Mouse (Mus musculus) thymus, postnatal 25 days (tissue): ENCODE data around the gene B3gnt8.

Experiments used
- DNase-seq: peaks from one replicate; pipeline ENCODE4 v3.0.0; 2022

Gene B3gnt8

DNA sequence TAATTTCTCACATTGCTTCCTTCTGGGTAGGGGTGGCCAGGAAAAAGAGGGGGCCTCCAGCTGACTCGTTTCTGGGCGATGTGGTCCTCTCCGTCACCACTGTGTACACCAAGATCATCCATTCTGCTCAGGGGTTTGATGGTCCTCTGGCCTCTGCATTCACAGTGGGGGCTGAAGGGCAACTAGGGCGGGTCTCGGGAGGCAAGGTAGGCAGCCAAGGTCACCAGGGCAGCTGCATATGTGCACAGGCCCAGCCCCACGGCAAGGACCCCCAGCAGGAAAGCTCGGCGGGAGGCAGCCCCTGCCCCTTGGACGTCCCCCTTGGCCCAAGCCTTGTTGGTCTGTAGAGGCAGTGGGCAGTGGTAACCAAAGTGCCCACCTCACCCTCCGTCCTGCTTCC lies 42.7 kb downstream of the B3gnt8 start:
- no peak for DNase-seq

DNA sequence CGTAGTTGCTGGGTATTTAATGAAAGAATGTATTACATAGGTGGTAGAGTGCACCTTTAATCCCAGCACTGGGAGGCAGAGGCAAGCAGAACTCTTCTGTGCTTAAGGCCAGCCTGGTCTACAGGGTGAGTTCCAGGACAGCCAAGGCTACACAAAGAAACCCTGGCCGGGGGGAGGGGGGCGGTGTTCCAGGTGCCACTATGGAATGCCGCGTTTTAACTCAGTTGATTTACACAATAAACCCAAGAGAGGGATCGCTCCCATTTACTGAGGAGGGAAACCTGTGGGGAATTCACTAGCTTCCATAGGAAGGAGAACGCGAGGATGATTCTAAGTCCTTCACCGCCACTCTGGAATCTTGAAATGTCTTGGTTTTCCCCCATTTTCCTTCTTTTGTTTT lies 43.2 kb downstream of the B3gnt8 start:
- no peak for DNase-seq

DNA sequence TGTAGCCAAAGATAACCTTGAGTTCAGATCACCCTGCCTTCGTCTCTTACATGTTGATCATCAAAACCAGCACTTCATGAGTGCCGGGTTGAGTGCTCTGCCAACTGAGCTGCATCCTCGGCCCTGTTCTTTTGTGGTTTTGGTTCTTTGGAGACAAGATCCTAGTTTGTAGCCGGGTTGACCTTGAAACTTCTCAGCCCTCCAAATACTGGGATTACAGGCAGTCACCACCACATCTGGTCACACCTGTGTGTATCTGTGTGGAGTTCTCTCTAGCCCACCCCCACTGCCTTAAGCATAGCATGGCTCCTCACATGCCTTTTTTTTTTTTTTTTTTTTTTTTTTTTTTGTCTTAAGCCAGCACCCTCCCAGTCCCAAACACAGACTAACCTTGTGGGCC lies 43.6 kb downstream of the B3gnt8 start:
- no peak for DNase-seq

DNA sequence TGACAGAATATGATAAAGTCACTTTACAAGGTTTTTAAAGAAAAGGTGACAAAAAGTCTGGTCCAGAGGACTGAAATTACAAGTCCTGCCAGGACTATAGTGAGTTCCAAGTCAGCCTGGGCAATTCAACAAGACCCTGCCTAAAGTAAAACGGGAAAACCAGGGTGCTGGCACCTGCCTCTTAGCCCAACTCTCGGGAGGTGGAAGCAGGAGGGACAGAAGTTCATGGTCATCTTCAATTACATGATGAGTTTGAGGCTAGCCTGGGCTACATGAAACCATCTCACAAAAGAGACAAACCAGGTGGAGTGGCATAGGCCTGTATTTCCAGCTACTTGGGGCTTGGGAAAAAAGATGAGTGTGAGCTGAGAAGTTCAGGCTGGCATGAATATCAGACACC lies 45.2 kb downstream of the B3gnt8 start:
- DNase-seq = no peak

DNA sequence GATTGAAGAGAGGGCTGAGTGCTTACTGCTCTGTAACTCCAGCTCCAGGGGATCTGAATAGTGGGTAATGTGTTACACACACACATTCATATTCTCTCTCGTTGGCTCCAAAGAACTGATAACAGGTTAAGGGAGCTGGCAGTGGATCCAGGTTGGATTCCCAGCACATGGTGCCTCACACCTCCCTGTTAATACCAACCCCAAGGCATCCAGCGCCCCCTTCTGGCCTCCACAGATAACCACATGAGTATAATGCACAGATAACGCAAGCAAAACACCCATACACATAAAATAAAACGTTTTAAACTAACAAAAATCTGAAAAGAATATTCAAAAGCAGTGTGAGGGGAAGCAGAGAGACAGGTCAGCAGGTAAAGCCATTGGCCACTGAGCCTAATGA lies 46.0 kb downstream of the B3gnt8 start:
- no peak for DNase-seq

DNA sequence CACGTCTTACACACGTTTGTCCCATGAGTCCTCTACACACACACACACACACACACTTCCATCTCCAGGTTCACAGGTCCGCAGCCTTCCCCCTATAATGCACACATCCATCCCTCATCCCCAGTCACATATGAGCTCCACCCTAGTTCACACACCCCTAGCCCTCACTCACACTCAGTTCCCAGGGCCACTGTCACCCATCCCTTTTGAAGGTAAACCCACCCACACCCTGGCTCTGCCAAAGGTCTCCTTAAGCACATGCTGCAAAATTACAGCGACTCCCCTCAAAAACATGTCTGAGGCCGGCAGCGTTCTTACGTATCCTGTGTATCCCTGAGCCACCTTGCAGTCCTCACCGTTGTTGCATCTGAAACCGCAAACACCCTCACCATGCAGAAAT lies 47.8 kb downstream of the B3gnt8 start:
- DNase-seq = no peak

DNA sequence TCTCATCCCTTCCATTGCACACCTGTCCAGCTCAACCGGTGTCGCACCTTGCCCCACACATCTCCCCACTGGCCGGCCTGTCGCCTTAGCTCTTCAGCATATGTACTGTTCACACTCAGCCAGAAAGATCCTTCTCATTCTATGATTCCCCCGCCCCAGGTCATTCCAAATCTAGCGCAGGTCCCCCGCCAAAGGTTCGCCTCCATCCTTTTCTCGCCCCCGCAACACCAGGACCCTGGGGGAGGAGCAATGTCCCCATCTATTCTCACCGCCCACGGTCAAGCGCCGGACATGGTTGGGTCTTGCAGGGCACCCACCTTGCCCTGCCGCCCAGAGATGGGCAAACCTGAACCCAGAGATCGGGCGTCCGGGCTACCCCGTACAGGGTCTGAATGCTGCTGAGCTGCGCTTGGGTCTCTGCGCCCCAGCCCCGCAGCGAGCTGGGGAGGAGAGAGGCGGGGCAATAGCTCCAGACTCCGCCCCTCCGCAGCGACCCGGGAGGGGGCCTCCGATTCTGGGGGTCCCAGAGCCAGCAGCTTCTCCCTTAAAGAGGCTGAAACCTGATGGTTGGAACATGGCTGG lies 48.4 kb downstream of the B3gnt8 start, which contains the start of gene Tmem91:
Tmem91 (minus strand) TSS at position 448 of the 582 bp plus-strand sequence.
- DNase-seq = no peak

DNA sequence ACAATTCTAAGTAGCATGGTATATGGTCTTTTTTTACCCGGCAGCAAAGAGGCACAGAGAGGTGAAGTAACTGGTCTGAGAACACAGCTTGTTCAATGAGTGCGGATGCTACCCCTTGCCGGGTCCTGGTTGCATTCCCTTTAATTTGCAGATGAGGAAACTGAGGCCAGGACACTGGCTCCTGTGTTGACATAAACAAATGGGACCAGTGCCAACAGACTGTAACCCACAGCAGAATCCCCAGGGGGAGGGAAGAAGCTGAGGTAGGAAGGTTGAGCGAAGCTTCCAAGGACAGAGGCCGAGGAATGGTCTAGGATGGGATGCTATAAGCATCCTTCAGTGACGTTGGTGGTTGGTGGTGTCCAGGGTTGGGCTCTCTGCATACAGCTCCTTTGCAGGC lies 49.0 kb downstream of the B3gnt8 start:
- no peak for DNase-seq

DNA sequence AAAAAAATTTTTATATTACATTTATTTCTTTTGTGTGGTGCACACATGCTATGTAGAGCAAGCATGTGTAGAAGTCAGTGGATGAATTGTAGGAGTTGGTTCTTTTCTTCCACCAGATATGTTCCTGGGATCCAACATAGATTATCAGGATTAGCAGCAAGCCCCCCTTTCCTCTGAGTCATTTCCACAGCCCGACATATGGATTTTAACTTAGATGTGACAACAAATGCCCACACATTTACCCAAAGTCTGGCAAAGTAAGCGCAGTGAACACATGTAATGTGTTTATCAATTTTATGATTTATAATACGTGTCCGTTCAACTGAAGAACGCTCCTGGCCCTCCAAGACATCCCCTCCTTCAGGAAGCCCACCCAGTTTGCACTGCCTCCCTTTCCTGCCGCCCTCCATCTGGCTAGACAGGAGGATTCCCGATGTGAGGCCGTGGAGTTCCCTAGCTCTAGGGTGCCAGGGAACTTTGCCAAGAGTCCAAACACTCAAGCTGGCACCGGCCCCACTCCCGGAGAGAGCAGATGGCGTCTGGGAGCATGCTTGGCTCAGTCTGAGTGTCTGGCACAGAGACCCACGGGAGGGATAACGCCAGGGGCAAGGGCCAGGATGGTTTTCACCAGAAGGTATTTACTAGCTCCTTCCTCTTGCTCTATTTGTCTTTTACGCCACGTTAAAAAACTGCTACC lies 49.8 kb downstream of the B3gnt8 start:
- DNase-seq = no peak

DNA sequence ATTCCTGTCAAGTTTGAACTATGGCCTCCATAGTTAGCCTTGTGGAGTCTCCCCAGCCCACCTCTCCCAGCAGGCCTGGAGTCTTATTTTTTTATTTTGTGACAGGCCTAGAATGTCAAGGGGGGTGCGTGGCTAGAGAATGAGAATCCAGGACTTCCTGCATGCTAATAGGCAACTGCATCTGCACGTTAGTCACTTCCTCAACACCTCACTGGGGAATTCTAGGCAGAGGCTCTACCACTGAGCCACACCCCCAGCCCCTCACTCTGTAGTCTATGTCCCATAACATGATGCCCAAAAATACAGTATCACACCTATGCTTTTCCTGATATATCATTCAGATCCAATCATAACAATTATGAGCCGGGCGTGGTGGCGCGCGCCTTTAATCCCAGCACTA lies 50.6 kb downstream of the B3gnt8 start:
- no peak for DNase-seq

DNA sequence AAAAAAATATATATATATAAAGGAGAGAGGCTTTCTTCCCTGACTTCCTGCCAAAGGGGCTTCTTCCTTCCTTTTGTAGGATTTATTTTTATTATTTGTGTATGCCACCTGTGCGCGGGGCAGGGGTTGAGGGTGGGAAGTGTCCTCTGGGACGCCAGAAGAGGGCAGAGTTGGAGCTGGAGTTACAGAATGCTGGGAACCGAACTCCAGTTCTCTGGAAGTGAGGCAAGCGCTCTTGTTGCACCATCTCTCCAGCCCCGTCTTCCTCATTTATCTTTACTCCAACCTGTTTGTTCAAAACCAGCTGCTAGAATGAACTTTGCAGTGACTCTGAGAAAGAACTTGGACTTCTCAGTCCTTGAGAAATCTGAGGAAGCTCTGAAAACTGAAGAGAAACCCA lies 53.5 kb downstream of the B3gnt8 start:
- DNase-seq = no peak

DNA sequence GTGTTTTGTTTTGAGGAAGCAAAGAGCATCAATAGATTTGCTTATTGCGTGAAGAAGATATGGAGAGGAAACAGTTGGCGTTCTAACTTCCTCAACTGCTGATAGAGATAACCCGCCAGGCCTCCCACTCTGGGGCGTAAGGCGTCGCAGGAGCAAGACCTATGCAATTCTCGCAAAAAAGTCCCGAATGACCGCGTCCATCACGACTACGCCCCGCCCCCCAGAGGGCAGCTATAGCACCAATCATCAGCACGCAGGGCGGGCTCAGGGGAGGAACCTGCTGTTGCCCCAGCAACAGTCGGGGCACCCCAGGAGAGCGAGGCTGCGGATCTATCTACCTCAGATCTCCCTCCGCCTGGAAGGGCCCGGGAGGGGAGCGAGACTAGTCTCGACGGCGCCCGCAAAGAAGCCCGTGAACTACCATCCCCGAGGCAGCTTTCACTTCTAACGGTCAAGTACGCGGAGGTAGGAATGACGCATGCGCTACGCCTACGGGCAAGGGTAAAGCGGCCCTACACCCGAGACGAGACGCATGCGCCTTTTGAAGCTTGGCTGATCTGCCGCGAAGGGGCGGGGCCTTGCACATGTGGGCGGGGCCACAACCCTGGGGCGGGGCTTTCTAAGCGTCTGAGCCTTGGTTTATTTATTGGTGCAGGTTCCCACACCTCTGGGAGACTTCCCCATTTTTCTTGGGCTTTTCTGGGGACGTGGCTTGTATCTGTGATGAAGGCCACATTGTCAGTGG lies 54.2 kb downstream of the B3gnt8 start, which contains the start of gene B9d2:
B9d2 (plus strand) TSS at position 267 of the 745 bp plus-strand sequence.
- DNase-seq = peak; percentile 98

DNA sequence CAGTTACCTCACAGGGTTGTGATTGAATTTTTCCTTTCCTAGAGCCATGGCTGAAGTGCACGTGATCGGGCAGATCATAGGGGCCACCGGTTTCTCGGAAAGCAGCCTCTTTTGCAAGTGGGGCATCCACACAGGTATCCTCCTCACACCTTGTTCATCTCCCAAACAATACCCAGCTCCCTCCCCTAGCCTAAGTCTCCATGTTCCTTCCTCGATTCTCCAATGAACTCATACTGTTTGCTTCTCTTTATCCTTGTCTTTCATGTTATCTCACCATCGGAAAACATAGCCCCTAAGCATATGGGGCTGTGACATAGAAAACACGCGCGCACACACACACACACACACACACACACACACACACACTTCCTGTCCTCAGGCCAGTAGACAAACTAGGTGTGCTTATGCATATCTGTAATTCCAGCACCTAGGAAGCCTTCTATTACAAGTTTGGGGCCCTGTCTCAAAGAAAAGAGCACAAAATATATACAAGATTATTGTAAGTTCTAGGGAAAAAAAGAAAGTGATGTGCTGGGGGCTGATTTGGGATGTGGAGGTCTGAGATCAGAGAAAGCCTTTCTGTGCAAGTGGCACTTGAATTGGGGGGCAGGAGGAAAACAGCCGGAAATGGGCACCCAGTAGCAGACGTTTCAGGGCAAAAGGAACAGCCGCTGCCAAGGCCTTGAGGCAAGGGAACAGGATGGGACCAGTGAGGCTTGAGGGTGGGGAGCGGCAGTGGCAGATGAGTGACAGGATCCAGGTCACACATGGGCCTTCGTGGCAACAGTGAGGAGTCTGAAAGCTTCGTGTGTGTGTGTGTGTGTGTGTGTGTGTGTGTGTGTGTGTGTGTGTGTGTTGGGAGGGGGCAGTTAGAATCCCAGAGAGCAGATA lies 55.1 kb downstream of the B3gnt8 start:
- peak; percentile 70 for DNase-seq

DNA sequence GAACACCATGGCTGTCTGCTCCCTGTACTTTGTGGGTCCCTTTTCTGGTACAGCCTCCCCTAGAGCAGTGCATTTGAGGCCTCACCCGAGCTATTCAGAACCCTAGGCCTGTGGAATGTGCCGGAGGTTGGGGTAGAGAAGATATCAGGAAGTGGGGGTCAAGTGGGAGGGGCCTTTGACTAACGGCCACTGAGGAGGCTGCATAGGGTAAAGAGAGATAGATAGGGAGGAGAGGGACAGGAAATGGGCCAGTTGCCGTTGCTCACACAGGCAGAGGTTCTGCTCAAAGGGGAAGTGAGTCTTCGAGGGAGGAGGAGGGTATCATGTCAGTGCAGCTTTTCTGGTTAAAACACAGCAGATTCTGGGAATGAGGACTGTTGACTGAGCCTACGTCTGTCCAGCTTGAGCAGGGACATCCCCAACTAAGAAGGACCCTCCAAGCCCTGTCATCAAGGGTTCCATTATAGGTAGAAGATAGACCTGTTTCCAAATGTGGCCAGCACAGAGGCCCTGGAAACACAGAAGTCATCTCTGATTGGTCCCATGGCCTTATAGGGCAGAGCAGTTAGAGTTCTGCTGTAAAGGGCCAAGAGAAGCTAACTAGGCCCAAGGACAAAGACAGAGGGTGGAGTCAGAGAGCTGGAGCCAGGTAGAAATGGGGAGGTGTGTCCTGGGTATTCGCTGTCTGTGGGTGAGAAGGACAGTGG lies 57.2 kb downstream of the B3gnt8 start:
- peak; percentile 71 for DNase-seq

DNA sequence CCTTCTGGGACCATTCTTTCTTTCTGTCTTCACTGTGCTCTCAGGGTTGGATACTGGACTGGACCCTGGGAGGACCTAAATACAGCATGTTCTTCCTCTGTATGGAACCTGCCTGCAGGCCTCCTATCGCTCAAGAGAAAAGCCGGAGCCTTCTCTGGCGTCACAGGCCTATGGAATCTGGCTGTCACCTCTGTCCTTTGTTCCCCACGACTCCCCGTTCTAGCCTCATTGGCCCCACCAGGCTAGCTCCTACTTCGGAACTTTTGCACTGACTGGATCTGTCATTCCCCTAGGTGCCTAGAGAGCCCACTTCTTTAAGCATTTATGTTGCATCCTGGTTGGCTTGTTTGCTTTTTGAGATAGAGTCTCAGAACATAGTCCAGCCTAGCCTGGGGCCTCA lies 58.2 kb downstream of the B3gnt8 start:
- DNase-seq = no peak
